Mouse (Mus musculus) spleen, postnatal 10 days (tissue): ENCODE data around the gene Eps8l3.
A peak's percentile ranks its signal among the peaks of the same experiment; 100 is the strongest.
"Not testable (repeated sequence)": the region's sequence is repeated elsewhere in the genome, so short reads cannot be mapped to it uniquely, and the experiment has no call there.

Experiments used
- DNase-seq, 2 experiments: peaks; one replicate each; pipeline ENCODE4 v3.0.0; 2021 to 2022; ENCODE audit warnings: low spot score in 2 of 2

The Eps8l3 gene

GRCm38 (mm10) chr3:107853232-107854181 lies 23.5 kb upstream of the Eps8l3 start:
- DNase-seq, result no peak

DNA sequence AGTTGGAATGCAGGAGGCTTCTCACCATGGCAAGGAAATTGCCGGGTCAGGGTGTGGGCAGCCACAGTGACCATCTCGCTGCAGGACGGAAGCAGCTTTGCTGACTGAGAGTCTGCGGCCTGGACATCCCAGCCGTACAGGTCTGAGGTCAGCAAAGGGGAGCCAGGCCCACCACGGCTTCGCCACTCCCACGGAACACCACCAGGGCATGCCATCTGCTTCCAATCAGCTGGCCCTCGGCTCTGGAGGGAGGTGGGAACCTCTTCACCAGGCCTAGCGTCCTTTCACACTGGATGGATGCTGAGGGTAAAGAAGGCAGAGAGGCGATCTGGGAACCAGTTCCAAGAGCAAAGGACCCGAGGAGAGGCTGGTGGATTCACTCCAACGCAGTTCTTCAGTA lies 21.7 kb upstream of the Eps8l3 start:
- DNase-seq, result no peak

DNA sequence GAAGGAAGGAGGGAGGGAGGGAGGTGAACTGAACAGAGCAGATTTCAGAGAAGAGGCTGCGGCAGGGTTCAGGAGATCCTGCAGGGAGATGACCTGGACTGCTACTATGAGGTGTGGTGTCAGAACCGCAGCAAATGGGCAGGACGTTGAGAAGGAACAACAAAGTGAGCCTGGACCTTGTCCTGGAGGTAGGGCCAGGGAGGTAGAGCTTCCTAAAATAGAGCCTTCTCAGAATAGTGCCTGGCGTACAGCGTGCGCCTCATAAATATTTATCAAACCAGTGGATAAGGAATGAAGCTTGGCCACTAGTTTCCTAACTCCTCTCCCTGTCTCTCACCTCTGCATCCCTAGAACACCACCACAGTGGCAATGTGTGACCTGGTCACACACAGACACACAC lies 19.4 kb upstream of the Eps8l3 start:
- no peak for DNase-seq

DNA sequence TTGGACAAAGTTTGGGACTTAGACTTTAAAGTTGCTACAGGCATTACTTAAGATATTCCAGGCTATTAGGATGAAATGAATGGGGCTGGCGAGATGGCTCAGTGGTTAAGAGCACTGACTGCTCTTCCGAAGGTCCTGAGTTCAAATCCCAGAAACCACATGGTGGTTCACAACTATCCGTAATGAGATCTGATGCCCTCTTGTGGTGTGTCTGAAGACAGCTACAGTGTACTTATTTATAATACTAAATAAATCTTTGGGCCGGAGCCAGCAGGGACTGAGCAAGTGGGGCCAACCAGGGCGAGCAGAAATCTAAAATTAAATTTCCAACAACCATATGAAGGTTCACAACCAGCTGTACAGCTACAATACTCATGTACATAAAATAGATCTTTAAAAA lies 15.5 kb upstream of the Eps8l3 start:
- not testable (repeated sequence) for DNase-seq

- no peak for DNase-seq
These were observed 14.6 kb upstream of the Eps8l3 start for GRCm38 (mm10) chr3:107862471-107862870.

GRCm38 (mm10) chr3:107863471-107863870 lies 13.6 kb upstream of the Eps8l3 start:
- no peak for DNase-seq

DNA sequence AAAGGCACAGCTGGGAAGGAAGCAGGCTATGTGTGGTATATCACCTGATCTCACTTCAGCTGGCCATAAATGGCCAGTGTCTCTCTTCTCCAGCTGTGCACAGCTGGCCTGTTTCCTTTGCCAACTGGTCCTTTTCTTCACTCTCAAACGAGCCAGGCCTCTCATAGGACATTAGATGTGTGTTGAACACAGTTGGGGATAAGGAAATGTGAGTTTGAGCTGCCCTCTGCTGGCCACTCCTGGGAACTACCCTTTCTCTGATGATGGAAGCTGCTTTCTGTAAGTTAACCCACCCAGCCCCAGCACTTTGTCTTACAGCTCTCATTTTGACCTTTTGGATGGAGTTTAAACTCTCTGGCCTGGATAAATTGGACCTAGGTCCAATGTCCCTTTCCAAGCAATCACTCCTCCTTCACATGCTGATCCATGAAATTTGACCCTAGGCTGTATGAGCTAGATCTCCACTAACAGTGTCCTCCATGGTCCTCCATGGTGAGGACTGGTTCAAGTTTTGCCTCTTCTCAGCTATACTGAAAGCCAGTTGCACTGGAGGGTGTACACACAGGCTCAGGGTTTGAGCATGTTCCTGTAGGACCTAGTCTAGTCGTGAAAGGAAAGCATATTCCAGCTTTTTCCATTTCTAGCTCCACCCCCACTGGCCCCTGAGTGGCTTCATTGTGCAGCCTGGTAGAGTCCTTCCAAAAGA lies 13.0 kb upstream of the Eps8l3 start:
- peak; percentile 71 to 85 for DNase-seq

- no peak for DNase-seq
These were observed 11.5 kb upstream of the Eps8l3 start for GRCm38 (mm10) chr3:107865364-107866091.

- peak; percentile 64 to 84 for DNase-seq
These were observed 9.9 kb upstream of the Eps8l3 start for GRCm38 (mm10) chr3:107867086-107867485.

- no peak for DNase-seq
These were observed 8.6 kb upstream of the Eps8l3 start for GRCm38 (mm10) chr3:107868452-107868851.

DNA sequence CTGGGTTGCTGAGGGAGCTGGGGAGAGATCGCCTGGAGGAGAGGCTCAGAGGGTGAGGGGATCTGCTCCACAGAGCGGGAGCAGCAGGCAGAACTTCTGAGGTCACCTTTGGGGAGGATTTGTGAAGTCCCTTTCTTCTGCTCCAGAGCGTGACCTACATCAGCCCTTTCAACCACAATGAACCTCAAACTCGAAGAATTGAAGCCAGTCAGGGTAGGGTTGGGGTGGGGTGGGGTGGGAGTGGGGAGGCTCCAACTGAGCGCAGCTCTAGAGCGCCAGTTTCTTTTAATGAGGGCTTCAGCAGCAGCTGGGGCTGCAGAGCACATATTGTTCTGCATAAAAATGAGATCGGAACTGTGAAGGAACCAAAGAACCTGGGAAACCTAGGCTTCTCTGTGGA lies 7.9 kb upstream of the Eps8l3 start:
- DNase-seq, result no peak

- no peak for DNase-seq
These were observed 7.1 kb upstream of the Eps8l3 start for GRCm38 (mm10) chr3:107869925-107870324.

DNA sequence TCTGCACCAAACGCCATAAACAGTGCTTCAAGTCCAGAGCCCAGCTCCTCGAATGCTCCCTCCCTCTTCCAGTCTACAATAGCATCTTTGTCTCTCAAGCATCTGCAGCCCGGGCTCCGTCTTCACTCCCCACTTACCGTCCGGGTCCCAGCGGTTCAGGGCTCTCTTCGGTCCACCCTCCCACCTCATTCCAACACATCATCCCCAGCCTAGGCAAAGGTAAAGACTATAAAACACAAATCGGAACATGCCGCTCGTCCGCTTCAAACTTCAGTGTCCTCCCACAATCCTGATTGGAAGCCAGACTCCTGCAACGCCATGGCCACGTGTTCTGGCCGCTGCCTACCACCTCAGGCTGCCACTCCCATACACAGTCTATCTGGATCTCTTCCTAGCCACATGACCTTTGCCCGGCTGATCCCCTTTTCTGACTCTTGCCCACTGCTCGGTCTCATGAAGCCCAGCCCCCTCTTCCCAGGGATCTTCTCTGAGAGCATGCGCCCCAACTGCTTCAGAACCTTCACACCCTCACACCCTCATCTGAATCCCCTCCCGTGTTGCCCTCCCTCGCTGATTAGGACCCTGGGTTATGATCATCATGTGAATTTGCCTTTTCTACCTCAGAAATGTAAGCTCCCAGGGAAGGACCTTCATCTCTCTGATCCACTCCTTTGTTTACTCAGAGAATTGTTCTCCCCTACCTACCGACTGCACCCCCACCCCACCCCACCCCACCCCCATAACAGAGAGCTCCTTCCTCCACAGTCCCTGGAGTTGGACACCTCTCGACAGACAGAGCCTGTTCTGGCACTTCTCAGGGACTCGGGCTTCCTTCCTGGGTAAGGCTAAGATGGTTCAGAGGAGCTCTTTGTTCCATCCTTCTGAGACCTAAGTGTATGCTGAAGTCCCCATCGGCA lies 3.4 kb upstream of the Eps8l3 start:
- DNase-seq, result no peak

- DNase-seq, result no peak
These were observed 1.8 kb upstream of the Eps8l3 start for GRCm38 (mm10) chr3:107875231-107875630.

DNA sequence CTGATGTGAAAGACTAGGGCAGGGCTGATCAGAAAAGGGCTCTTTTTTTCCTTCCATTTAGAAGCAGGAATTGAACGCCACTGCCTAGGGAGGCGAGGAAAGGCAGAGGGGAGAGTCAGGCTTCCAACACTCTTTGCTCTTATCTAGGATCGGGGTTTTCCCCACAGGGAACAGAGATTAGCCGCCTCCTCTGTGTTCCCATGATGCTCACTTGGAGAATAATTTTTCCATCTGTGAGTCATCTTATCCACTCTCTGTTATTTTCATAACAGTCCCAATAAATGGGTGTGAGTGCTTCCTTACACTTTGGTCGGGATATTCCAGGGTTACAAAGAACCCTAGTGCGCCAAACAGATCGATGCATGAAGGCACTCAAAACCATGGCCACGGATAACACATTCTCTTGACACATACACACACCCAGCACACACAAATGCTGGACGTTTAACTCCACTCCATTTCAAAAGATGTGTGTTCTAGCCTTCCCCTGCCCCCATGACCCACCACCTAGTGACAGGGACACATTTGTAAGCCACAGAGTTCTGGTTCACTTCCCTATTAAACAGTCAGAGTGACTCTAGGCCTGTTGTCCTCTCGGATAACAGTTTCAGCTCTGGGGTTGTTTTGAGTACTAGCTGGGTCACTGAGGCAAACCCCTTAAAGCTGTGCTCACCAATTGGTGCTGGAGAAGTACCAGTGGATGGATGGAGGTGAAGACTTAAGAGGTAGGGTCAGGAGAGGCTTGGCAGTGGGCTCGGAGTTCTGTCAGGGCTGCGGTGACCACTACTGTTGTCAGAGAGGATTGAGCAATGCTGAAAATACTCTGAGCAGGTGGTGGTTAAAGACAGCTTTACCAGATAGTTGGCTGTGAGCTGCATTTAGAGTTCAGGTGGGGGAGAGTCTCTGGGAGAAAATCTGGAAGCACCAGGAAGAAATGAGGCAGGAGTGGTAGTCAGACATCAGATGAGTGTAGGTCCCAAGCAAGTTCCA lies 1.0 kb downstream of the Eps8l3 start:
- no peak for DNase-seq

DNA sequence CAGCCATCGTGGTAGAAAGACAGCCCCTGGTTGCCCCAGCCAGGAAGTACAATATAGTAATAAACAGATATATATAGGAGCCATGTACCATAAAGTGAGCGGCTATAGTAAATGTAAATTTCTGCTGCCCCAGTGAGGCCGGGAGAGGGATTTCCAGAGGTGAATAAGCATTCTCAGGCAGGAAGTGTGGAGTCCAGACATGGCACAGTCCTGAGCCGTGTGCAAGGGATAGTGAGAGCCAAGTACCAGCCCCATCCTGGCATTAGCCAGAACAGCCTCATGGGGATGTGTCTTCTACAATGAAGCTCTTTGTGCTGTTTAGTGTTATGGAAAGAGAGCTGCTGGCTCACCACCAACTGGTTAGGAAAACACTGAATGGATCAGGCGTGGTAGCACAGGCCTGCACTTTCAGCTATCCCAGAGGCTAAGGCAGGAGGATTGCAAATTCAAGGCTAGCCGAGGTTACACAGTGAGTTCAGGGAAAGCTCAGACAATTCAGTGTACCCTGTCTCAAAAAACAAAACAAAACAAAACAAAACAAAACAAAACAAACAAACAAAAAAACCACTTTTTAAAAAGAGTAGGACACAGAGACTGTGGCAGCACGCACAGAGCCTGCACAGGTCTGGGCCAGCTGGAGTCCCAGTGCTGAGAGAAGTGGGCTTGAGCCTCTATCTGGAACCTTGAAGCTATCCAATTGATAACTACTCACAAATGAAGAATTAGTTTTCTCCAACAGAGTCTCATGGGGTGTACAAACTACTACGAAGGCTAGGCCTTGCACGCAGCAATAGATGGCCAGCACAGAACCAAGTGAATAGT lies 10.9 kb downstream of the Eps8l3 start:
- DNase-seq, result no peak

DNA sequence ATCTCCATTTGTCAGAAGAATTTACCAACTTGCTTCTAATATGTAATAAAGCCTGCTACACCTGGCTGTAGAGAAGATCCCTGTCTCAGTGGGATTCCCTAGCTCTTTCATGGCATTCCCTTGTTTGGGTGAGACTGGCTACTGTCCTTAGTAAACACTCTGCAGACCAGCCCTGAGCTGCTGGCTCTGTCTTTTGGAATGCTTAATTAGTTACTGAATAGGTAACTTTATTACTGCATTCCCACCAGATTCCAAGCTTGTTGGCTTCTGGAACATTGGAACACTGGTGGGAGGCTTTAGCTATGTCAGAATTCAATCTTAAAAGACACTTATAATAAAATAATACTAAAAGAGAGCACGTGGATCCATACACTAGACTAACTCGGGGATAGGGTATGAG lies 12.2 kb downstream of the Eps8l3 start:
- DNase-seq, result not testable (repeated sequence)

DNA sequence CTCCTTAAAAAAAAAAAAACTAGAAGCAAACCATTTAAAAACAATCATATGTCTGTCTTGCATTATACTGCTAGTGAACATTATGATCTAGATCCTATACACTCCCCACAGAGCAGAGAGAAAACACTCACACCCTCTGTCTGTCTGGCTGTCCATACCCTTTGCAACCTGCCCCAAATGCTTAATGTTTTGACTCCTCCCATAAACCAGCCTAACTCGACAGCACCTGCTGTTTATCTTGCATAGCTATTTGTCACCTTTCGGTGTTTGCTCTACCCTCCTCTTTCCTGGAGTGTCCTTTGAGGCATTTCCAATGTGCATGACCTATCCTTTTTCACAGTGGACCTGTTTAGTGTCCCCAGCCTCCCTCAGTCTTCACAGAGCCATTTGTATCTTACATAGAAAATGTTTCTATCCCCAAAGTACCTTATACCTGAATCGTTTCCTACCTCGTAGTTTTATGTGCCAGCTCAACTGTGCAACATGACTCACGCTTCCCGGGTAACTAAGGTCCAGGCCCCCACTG lies 18.2 kb downstream of the Eps8l3 start:
- no peak for DNase-seq
